In the genomic region with DNA sequence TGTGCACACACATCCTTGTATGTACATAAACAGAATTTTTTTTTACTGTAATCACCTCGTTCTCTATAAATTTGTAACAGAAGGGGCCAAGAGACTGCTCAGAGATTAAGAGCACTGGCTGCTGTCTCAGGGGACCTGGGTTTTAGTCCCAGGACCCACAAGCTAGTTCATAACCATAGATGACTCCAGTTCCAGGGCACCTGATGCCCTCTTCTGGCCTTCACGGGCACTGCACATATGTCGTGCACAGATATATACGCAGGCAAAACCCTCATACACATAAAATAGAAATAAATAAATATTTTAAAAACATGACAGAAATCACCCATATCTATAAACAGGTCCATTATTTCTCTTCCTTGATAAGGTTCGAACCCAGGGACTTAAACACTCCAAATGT, we compare ENCODE assay signal across 10 mouse cellular contexts.
A peak's percentile ranks its signal among the peaks of the same experiment; 100 is the strongest.
DNase-seq lines count a peak whose midpoint lies in the region; ATAC-seq and TF ChIP-seq lines count a peak whose summit lies in the region.
"Had no signal": no experiment of that assay in that cellular context is flagged by ENCODE, and none has a peak within 500 bp of the region (broad histone marks: within the 10 kb centered on the region; RNA-seq: fewer than 3 reads in every experiment).

No protein-coding gene starts in this region.

- ATAC-seq in kidney, embryonic 15.5 days (replicated peaks; ENCODE audit: low FRiP score): no peak
- ATAC-seq in forebrain, embryonic 16.5 days: no peak

- H3K36me3 ChIP-seq in kidney, embryonic 15.5 days: no peaks in the 10 kb centered on the region
- no peaks in the 10 kb centered on the region for H3K36me3 ChIP-seq in forebrain, embryonic 16.5 days (ENCODE audit: control insufficient read depth, insufficient read depth)
- H3K36me3 ChIP-seq: embryonic facial prominence, embryonic 15.5 days; liver, embryonic 13.5 days; neural tube, embryonic 13.5 days had no signal

- 95% methylated on average over 5 of the region's 5 CpGs for WGBS in kidney, embryonic 15.5 days
- WGBS in forebrain, embryonic 16.5 days: 92% methylated on average over 5 of the region's 5 CpGs

- H3K27me3 ChIP-seq in kidney, embryonic 15.5 days: peaks cover 30% of the 10 kb centered on the region
- no peaks in the 10 kb centered on the region for H3K27me3 ChIP-seq in forebrain, embryonic 16.5 days (replicated peaks; ENCODE audit: control insufficient read depth, insufficient read depth, low read length)
- H3K27me3 ChIP-seq: embryonic facial prominence, embryonic 15.5 days had no signal

- no peak overlapping the region for H3K27ac ChIP-seq in kidney, embryonic 15.5 days
- no peak overlapping the region for H3K27ac ChIP-seq in embryonic fibroblast, embryonic 13.5 days (ENCODE audit: insufficient read depth, low read length)
- no peak overlapping the region for H3K27ac ChIP-seq in forebrain, embryonic 16.5 days (ENCODE audit: low read length)
- H3K27ac ChIP-seq: embryonic facial prominence, embryonic 15.5 days; liver, embryonic 13.5 days; neural tube, embryonic 13.5 days had no signal

- H3K9me3 ChIP-seq in kidney, embryonic 15.5 days (replicated peaks): no peaks in the 10 kb centered on the region
- H3K9me3 ChIP-seq in forebrain, embryonic 16.5 days (ENCODE audit: control insufficient read depth, low read length): no peaks in the 10 kb centered on the region
- H3K9me3 ChIP-seq: embryonic facial prominence, embryonic 15.5 days; liver, embryonic 13.5 days; neural tube, embryonic 13.5 days had no signal

- no peak overlapping the region for H3K4me3 ChIP-seq in kidney, embryonic 15.5 days (replicated peaks)
- H3K4me3 ChIP-seq in embryonic fibroblast, embryonic 13.5 days (ENCODE audit: insufficient read depth, low read length): no peak overlapping the region
- no peak overlapping the region for H3K4me3 ChIP-seq in forebrain, embryonic 16.5 days (replicated peaks; ENCODE audit: low read length)
- H3K4me3 ChIP-seq: embryonic facial prominence, embryonic 15.5 days; liver, embryonic 13.5 days; neural tube, embryonic 13.5 days had no signal

- TF ChIP-seq POLR2A in embryonic fibroblast, embryonic 13.5 days (IDR thresholded peaks at IDR 0.05; ENCODE audit: low read depth, low read length): no peak

- H3K4me1 ChIP-seq in kidney, embryonic 15.5 days: peaks cover 38% of the 10 kb centered on the region
- H3K4me1 ChIP-seq in embryonic fibroblast, embryonic 13.5 days (ENCODE audit: control insufficient read depth, insufficient read depth, low read length): peaks cover 4% of the 10 kb centered on the region; the same call in 1 of the 2 replicates
- peaks cover 5% of the 10 kb centered on the region for H3K4me1 ChIP-seq in forebrain, embryonic 16.5 days (replicated peaks; ENCODE audit: control insufficient read depth, insufficient read depth, low read length)

- DNase-seq in kidney, adult 9 months: peak; percentile 27
- peak; percentile 57 for DNase-seq in 3T3-L1 (ENCODE audit: low read depth, low spot score)
- DNase-seq in 416B (ENCODE audit: low read depth): peak; percentile 26
- DNase-seq in right cerebral cortex, postnatal 36 days (ENCODE audit: low spot score in 2 of 2): no peak
- DNase-seq: liver, embryonic 13.5 days had no signal

- no peak overlapping the region for H3K9ac ChIP-seq in kidney, embryonic 15.5 days
- no peak overlapping the region for H3K9ac ChIP-seq in forebrain, embryonic 16.5 days (replicated peaks; ENCODE audit: low read depth, low read length)
- H3K9ac ChIP-seq: embryonic facial prominence, embryonic 15.5 days; liver, embryonic 13.5 days; neural tube, embryonic 13.5 days had no signal

- peak; percentile 49; the same call in 1 of the 2 replicates for TF ChIP-seq CTCF in embryonic fibroblast, embryonic 13.5 days (IDR thresholded peaks at IDR 0.05; ENCODE audit: borderline replicate concordance, insufficient read depth, low read length)

- H3K4me2 ChIP-seq in kidney, embryonic 15.5 days: no peak overlapping the region
- no peak overlapping the region for H3K4me2 ChIP-seq in forebrain, embryonic 16.5 days (ENCODE audit: low read length)
- H3K4me2 ChIP-seq: embryonic facial prominence, embryonic 15.5 days; liver, embryonic 13.5 days; neural tube, embryonic 13.5 days had no signal

Comparison
In these comparisons a context has a peak if more than half of its experiments do, and no peak if none do; other contexts are left out.
1. DNase-seq: peak in kidney, adult 9 months (single experiment), 3T3-L1 (single experiment) and 416B (single experiment); none in right cerebral cortex, postnatal 36 days (0 of 2).